Mouse (Mus musculus) E14TG2a.4 (cell line): Measurements from ENCODE around the gene Cdc42ep3.

ENCODE experiments used
- H3K27me3 ChIP-seq: 2 replicates; pipeline ENCODE4 v1.6.1; 2014; ENCODE audit warnings: low read length, control low read depth; ENCODE audit not compliant: insufficient read depth
- H3K36me3 ChIP-seq: 2 replicates; pipeline ENCODE4 v1.6.1; 2014; ENCODE audit warnings: low read length, control low read depth; ENCODE audit not compliant: insufficient read depth
- H3K4me1 ChIP-seq: replicated peaks from 2 replicates; pipeline ENCODE4 v1.6.1; 2014; ENCODE audit warnings: low read depth, low read length, control low read depth
- H3K4me3 ChIP-seq: replicated peaks from 2 replicates; pipeline ENCODE4 v1.5.1; 2014; ENCODE audit warnings: mild to moderate bottlenecking, low read length
- H3K9me3 ChIP-seq: 2 replicates; pipeline ENCODE4 v1.6.1; 2014; ENCODE audit warnings: low read length, control low read depth
- CTCF ChIP-seq: conservative IDR thresholded peaks from 2 replicates; pipeline ENCODE4 v1.5.1; 2014; ENCODE audit warnings: low read length
- NANOG ChIP-seq: IDR thresholded peaks from 2 replicates; pipeline ENCODE4 v1.6.1; 2014; ENCODE audit warnings: borderline replicate concordance, low read length, mixed read lengths
- POU5F1 ChIP-seq: IDR thresholded peaks from 2 replicates; pipeline ENCODE4 v1.6.1; 2014; ENCODE audit warnings: low read length, borderline replicate concordance

Cdc42ep3 gene

DNA sequence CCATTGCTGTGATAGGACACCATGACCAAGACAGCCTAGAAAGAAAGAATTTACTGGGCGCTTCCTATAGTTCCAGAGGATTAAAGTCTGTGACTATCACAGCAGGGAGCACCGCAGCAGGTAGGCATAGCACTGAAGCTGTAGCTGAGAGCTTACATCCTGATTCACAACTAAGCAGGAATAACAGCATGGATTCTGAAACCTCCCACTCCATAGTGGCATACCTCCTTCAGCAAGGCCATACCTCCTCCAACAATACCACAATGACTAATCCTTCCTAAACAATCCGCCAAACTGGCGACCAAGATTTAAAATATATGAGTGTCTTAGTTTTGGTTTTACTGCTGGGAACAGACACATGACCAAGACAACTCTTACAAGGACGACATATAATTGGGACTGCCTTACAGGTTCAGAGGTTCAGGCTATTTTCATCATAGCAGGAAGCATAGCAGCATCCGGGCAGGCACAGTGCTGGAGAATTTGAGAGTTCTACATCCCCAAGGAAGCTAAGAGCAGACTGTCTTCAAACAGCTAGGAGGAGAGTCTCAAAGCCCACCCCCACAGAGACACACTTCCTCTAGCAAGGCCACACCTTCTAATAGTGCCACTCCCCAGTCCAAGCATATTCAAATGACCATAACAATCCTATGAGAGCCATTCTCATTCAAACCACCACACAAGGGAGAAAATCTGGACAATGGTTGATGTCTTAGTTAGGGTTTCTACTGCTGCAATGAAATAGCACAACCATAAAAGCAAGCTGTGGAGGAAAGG, 21.7 kb upstream of the Cdc42ep3 start:
- Histone ChIP-seq H3K4me3 (no peak overlapping the region), H3K36me3 (no peaks in the 10 kb centered on the region), H3K27me3 (no peaks in the 10 kb centered on the region), H3K4me1 (peaks cover 12% of the 10 kb centered on the region), H3K9me3 (no peaks in the 10 kb centered on the region)
- TF ChIP-seq CTCF = no peak
- TF ChIP-seq NANOG = no peak
- TF ChIP-seq POU5F1 = no peak

DNA sequence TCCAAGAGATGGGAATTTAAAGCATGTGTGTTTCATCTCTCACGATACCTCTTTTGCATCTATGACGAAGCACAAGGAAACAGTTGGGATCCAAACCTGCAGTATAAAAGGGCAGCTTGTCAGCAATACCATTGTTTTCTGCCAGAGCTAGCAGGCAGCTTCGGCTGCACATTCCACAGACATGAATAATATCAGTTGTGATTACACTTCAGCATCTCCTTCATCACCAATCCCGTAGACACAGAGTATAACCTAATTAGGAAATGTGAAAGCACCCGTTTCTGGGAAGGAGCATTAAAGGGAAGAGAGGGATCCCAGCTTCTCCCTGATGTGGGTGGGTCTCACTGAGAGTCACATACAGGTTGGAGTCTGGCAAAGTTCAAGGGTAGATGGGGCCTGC, 18.1 kb upstream of the Cdc42ep3 start:
- Histone ChIP-seq H3K27me3 (no peaks in the 10 kb centered on the region), H3K36me3 (no peaks in the 10 kb centered on the region), H3K4me1 (peaks cover 12% of the 10 kb centered on the region), H3K4me3 (no peak overlapping the region), H3K9me3 (no peaks in the 10 kb centered on the region)
- no peak for TF ChIP-seq NANOG
- TF ChIP-seq CTCF = no peak
- no peak for TF ChIP-seq POU5F1

DNA sequence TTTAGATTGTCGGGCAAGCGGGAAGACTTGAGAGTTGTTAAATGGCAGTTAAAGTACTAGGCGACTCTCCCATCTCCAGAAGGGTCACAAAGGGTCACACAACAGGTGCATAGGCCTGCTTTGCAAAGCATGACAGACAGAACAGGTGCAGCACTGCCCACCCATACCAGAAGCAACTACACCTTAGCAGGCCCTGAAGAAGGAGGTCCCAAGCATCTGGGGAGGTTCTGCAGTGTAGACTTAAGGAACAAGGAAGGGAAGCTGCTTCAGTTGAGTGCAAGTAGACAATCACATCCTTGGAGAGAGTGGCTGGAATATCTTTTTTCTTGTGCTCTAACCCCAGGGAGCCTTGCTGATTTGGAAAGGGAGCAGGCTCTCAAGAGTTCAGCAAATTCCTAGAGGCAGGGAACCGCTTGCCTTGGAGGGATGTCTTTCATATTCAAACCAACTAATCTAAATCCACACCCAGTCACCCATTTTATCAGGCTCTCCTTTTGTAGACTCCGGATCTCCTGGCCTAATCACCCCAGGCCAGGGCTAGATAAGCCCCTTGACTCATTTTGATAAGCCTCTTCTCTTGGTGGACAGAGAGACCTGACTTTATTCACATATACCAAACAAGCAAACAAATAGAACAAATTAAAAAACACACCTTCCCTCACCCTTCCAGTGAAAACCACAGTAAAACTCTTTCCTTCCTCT, 10.0 kb upstream of the Cdc42ep3 start:
- Histone ChIP-seq H3K27me3 (peaks cover under 1% of the 10 kb centered on the region; the same call in 1 of the 2 replicates), H3K4me1 (peaks cover 24% of the 10 kb centered on the region), H3K4me3 (no peak overlapping the region), H3K36me3 (no peaks in the 10 kb centered on the region), H3K9me3 (0 out of 2 replicates have a peak, but pooled peaks cover 4% of the 10 kb centered on the region)
- TF ChIP-seq CTCF = no peak
- peak; percentile 58; the same call in 1 of the 2 replicates for TF ChIP-seq NANOG

DNA sequence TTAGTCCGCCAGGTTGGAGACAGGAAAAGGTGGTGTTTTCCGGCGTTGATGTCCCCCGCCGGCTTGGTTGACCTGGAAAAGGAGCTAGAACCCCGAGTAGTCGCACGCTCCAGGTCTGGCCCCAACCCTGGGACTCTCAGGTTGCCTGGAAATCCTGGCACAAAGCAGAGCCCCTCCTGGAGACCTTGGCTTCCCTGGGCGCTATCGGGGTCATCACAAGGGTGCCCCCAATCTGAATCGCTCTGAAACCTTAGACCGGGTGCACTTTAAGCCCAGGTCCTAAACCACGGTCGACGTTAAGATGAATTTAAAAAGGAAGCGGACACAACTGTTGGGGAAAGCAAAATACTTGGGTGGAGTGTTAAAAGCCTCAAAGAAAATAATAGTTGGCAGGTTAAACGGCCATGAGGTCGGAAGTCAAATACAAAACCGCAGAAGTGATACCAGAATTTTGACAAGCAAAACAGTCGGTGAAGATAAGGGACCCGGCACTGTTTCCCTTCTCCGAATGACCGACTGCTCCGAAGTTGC, 1.2 kb upstream of the Cdc42ep3 start:
- H3K4me1 ChIP-seq = peaks cover 23% of the 10 kb centered on the region
- H3K27me3 ChIP-seq = peaks cover 59% of the 10 kb centered on the region
- H3K9me3 ChIP-seq = no peaks in the 10 kb centered on the region
- TF ChIP-seq NANOG = no peak
- TF ChIP-seq POU5F1 = no peak
- TF ChIP-seq CTCF = no peak
- no peaks in the 10 kb centered on the region for H3K36me3 ChIP-seq
- peak overlapping the region; percentile 86 for H3K4me3 ChIP-seq

DNA sequence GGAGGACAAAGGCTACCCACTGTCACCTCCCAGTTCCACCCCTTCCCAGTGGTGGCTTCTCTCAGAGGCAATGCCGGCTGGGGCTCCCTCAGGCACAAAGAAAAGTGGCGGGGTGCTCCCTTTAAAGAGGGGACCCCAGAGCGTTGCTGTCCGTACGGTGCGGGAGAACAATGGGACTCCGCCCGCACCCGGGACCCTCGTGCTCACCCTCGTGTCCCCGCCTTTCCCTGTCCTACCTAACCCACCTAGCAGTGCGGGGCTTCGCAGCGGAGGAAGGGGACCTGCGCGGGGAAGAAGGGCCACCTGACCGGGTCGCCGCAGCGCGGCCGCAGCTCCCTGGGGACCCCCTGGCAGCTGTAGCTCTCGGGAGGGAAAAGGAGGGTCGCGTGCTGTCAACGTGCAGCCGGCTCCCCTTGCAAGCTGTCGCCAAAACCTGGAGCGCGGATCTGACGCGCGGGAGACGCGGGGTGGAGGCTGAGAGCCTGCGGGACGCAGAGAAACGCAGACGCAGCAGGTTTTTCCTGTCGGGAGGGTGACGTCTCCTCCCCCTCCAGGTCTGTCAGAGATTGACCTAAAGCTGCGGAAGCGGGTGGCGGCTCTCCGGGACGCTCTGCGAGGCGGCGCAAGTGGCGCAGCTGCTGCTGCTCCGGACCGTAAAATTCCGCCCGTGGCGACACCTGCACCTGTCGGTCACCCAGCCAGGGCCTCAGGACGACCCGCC, 540 bp upstream of the Cdc42ep3 start:
- TF ChIP-seq POU5F1 = no peak
- TF ChIP-seq CTCF = no peak
- no peak for TF ChIP-seq NANOG

DNA sequence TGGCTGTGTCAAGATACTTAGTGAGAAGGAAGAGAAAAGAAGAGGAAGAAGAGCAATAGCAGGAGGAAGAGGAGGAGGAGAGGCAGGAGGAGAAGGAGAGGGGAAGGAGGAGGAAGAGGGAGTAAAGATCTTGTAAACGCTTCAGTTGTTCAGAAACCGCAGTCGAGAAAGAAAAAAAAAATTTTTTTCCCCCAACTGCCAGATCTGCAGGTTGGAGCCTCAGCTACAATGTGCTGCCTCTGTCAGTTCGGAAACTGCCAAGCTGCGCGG, 782 bp downstream of the Cdc42ep3 start:
- TF ChIP-seq CTCF = no peak
- no peak for TF ChIP-seq POU5F1
- TF ChIP-seq NANOG = no peak
- peaks cover 34% of the 10 kb centered on the region for H3K4me1 ChIP-seq
- peaks cover 5% of the 10 kb centered on the region; the same call in 1 of the 2 replicates for H3K36me3 ChIP-seq
- H3K9me3 ChIP-seq = no peaks in the 10 kb centered on the region
- H3K4me3 ChIP-seq = peak overlapping the region; percentile 86
- H3K27me3 ChIP-seq = peaks cover 52% of the 10 kb centered on the region

More for the DNA sequence above, 540 bp upstream of the Cdc42ep3 start:
- Histone ChIP-seq H3K27me3 (peaks cover 59% of the 10 kb centered on the region), H3K36me3 (no peaks in the 10 kb centered on the region), H3K4me1 (peaks cover 27% of the 10 kb centered on the region), H3K4me3 (peak overlapping the region; percentile 86), H3K9me3 (no peaks in the 10 kb centered on the region)

DNA sequence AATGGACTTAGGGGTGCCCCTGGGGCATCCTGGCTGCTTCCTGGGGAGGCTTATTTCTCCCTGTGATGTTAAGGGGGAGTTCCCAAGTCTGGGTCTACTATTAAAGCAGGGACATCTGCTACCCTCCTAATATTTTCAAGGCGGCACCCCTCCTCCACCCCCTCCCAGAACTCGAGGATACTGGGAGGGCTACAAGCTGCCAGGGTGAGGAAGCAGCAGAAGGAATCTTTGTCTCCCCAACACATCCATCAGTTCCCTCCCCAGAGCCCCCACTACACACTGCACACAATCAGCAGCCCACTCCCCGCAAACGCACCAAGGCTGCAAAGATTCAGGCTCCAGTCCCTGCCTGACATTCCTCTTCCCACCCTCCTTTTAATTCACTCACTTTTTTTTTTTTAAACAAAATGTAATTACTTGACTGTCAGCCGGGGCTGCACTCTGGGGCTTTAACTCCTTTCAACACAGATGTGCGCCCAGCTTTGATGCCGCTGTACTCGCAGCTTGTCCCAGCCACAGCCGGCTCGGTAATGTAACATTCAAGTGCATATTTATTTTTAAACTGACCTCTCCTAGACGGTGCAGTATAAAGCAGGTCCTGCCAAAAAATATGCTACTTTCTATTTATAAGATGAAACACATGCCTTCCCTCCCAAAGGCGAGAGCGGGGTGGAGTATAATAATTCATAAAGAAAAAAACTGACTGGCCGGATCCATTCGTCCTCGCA, 1.3 kb downstream of the Cdc42ep3 start:
- Histone ChIP-seq H3K4me1 (peaks cover 34% of the 10 kb centered on the region), H3K9me3 (no peaks in the 10 kb centered on the region), H3K27me3 (peaks cover 48% of the 10 kb centered on the region), H3K36me3 (peaks cover 5% of the 10 kb centered on the region; the same call in 1 of the 2 replicates), H3K4me3 (peak overlapping the region; percentile 86)
- TF ChIP-seq POU5F1 (no peak), NANOG (no peak), CTCF (no peak)
